Mouse (Mus musculus) forebrain, embryonic 12.5 days (tissue): ENCODE measurements at regions not wholly inside any gene's neighbourhood (a gene's known extent, or its start where the extent isn't known, plus 50 kb on each side); places are given as distances from the start of the nearest gene placed in this dataset.
"Not testable (repeated sequence)": the region's sequence is repeated elsewhere in the genome, so short reads cannot be mapped to it uniquely, and the experiment has no call there.

ENCODE experiments used
- ATAC-seq: fragments of 200-750 bp; cut with Nextera tagmentation; 2 replicates; pipeline ENCODE4 v1.8.0; 2017; ENCODE audit warnings: moderate TSS enrichment; ENCODE audit not compliant: low FRiP score
- H3K27ac ChIP-seq: fragments of 300-500 bp; sonication (generic); 2 replicates; pipeline ENCODE4 v1.5.1; 2016; ENCODE audit warnings: mild to moderate bottlenecking
- H3K27me3 ChIP-seq: fragments of 300-500 bp; sonication (generic); 2 replicates; pipeline ENCODE4 v1.6.1; 2016; ENCODE audit warnings: mild to moderate bottlenecking
- H3K36me3 ChIP-seq: fragments of 300-500 bp; sonication (generic); replicated peaks from 2 replicates; pipeline ENCODE4 v1.6.1; 2016; ENCODE audit warnings: mild to moderate bottlenecking
- H3K4me1 ChIP-seq: fragments of 300-500 bp; sonication (generic); 2 replicates; pipeline ENCODE4 v1.6.1; 2016
- H3K4me2 ChIP-seq: fragments of 300-500 bp; sonication (generic); 2 replicates; pipeline ENCODE4 v1.6.1; 2016; ENCODE audit warnings: mild to moderate bottlenecking, moderate library complexity
- H3K4me3 ChIP-seq: fragments of 300-500 bp; sonication (generic); replicated peaks from 2 replicates; pipeline ENCODE4 v1.5.1; 2016; ENCODE audit warnings: mild to moderate bottlenecking
- H3K9ac ChIP-seq: fragments of 300-500 bp; sonication (generic); 2 replicates; pipeline ENCODE4 v1.6.1; 2016; ENCODE audit warnings: mild to moderate bottlenecking
- H3K9me3 ChIP-seq: fragments of 300-500 bp; sonication (generic); 2 replicates; pipeline ENCODE4 v1.6.1; 2016
- WGBS: fragments of 180-500 bp; shearing (Covaris S2); methylation state at CpG from one replicate; pipeline ENCODE4 v1.1.7; 2016; 5-methylcytosine and 5-hydroxymethylcytosine counted together

GRCm38 (mm10) chr1:95470491-95470890 lies 157.1 kb downstream of the Fam174a start:
- Histone ChIP-seq H3K27me3 (no peaks in the 10 kb centered on the region), H3K9me3 (no peaks in the 10 kb centered on the region), H3K4me3 (no peak overlapping the region), H3K4me1 (no peaks in the 10 kb centered on the region), H3K4me2 (no peak overlapping the region), H3K27ac (no peak overlapping the region), H3K9ac (no peak overlapping the region), H3K36me3 (no peaks in the 10 kb centered on the region)
- no peak for ATAC-seq
- 93% methylated on average over 1 of the region's 1 CpGs for WGBS

- Histone ChIP-seq H3K4me2 (no peak overlapping the region), H3K9me3 (no peaks in the 10 kb centered on the region), H3K4me1 (no peaks in the 10 kb centered on the region), H3K27me3 (no peaks in the 10 kb centered on the region), H3K4me3 (no peak overlapping the region), H3K36me3 (no peaks in the 10 kb centered on the region), H3K27ac (no peak overlapping the region), H3K9ac (no peak overlapping the region)
- no peak for ATAC-seq
Observed at GRCm38 (mm10) chr1:95493004-95493403, 174.4 kb downstream of the St8sia4 start.

- not testable (repeated sequence) for H3K4me1 ChIP-seq, H3K36me3 ChIP-seq, H3K9me3 ChIP-seq, H3K27ac ChIP-seq, ATAC-seq, H3K9ac ChIP-seq, H3K27me3 ChIP-seq, H3K4me2 ChIP-seq, H3K4me3 ChIP-seq
Observed at GRCm38 (mm10) chr1:95500671-95501070, 166.7 kb downstream of the St8sia4 start.

GRCm38 (mm10) chr1:95508718-95509117 lies 158.7 kb downstream of the St8sia4 start:
- H3K9me3 ChIP-seq: no peaks in the 10 kb centered on the region
- H3K4me2 ChIP-seq: no peak overlapping the region
- H3K9ac ChIP-seq: no peak overlapping the region
- H3K27ac ChIP-seq: no peak overlapping the region
- H3K4me1 ChIP-seq: no peaks in the 10 kb centered on the region
- no peak for ATAC-seq
- H3K36me3 ChIP-seq: no peaks in the 10 kb centered on the region
- no peaks in the 10 kb centered on the region for H3K27me3 ChIP-seq
- H3K4me3 ChIP-seq: no peak overlapping the region
- 82% methylated on average over 2 of the region's 2 CpGs for WGBS

- Histone ChIP-seq H3K9me3 (no peaks in the 10 kb centered on the region), H3K36me3 (no peaks in the 10 kb centered on the region), H3K27ac (no peak overlapping the region), H3K4me1 (no peaks in the 10 kb centered on the region), H3K4me2 (no peak overlapping the region), H3K9ac (no peak overlapping the region), H3K4me3 (no peak overlapping the region), H3K27me3 (no peaks in the 10 kb centered on the region)
- WGBS: 52% methylated on average over 4 of the region's 4 CpGs
- no peak for ATAC-seq
Observed at GRCm38 (mm10) chr1:95528726-95529125, 138.6 kb downstream of the St8sia4 start.

DNA sequence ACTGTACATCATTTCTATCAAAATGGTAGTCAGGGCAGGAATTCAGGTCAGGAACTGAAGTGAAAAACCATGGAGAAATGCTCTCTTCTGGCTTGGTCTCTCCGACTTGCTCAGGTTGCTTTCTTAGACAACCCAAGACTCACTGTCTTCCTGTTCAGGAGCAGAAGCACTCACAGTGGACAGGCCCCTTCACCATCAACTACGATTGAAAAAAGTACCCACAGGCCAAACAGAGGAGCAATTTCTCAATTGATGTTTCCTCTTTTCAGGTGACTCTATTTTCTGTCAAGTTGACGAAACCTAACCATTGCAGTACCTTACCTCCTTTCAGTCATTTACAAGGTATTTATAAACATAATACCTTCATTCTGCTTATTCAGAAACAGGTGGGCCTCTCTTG lies 136.4 kb downstream of the St8sia4 start:
- no peak for ATAC-seq
- Histone ChIP-seq H3K4me1 (no peaks in the 10 kb centered on the region), H3K4me2 (no peak overlapping the region), H3K9ac (no peak overlapping the region), H3K9me3 (no peaks in the 10 kb centered on the region), H3K27ac (no peak overlapping the region), H3K4me3 (no peak overlapping the region), H3K36me3 (no peaks in the 10 kb centered on the region), H3K27me3 (no peaks in the 10 kb centered on the region)
- WGBS: 87% methylated on average over 3 of the region's 3 CpGs
